Mouse (Mus musculus) neural tube, embryonic 14.5 days (tissue): Measurements from ENCODE around the gene Ss18l2. TPM values are rescaled to one million over a fixed set of nuclear protein-coding genes. Genes with fewer than 3 reads are reported as not detected.

Experiments used
- ATAC-seq: fragments of 200-750 bp; cut with Nextera tagmentation; 2 replicates; pipeline ENCODE4 v1.8.0; 2017; ENCODE audit warnings: low read depth, mild to moderate bottlenecking, moderate TSS enrichment, moderate library complexity
- H3K27ac ChIP-seq: fragments of 300-500 bp; sonication (generic); 2 replicates; pipeline ENCODE4 v1.5.1; 2014; ENCODE audit warnings: low read depth, mild to moderate bottlenecking, control low read depth, low read length, moderate library complexity, mixed read lengths
- H3K27me3 ChIP-seq: fragments of 300-500 bp; sonication (generic); 2 replicates; pipeline ENCODE4 v1.6.1; 2014; ENCODE audit warnings: low read length; ENCODE audit not compliant: control insufficient read depth, insufficient read depth
- H3K36me3 ChIP-seq: fragments of 300-500 bp; sonication (generic); 2 replicates; pipeline ENCODE4 v1.6.1; 2014; ENCODE audit warnings: low read length, mixed read lengths; ENCODE audit not compliant: control insufficient read depth, insufficient read depth
- H3K4me1 ChIP-seq: fragments of 300-500 bp; sonication (generic); 2 replicates; pipeline ENCODE4 v1.6.1; 2014; ENCODE audit warnings: low read length; ENCODE audit not compliant: control insufficient read depth, insufficient read depth
- H3K4me2 ChIP-seq: fragments of 300-500 bp; sonication (generic); 2 replicates; pipeline ENCODE4 v1.6.1; 2014; ENCODE audit warnings: mild to moderate bottlenecking, low read depth, low read length, control low read depth
- H3K4me3 ChIP-seq: fragments of 300-500 bp; sonication (generic); 2 replicates; pipeline ENCODE4 v1.5.1; 2014; ENCODE audit warnings: low read depth, low read length, control low read depth, mixed read lengths
- H3K9ac ChIP-seq: fragments of 300-500 bp; sonication (generic); replicated peaks from 2 replicates; pipeline ENCODE4 v1.6.1; 2014; ENCODE audit warnings: low read depth, mild to moderate bottlenecking, control low read depth, low read length, mixed read lengths
- H3K9me3 ChIP-seq: fragments of 300-500 bp; sonication (generic); 2 replicates; pipeline ENCODE4 v1.6.1; 2016; ENCODE audit warnings: low read length; ENCODE audit not compliant: control insufficient read depth
- WGBS: fragments of 180-500 bp; shearing (Covaris S2); extraction: QIAGEN DNeasy Blood & Tissue Kit; methylation state at CpG from one replicate; pipeline ENCODE4 v1.1.7; 2014; 5-methylcytosine and 5-hydroxymethylcytosine counted together
- polyA plus RNA-seq: library from polyadenylated mRNA; unstranded; fragments of >200 nt; fragmentation: Nextera tagmentation; extraction: Ambion mirVana; gene quantifications from 2 replicates; pipeline ENCODE4 v1.2.1, GENCODE M21; 2014

The Ss18l2 gene
- polyA plus RNA-seq, 1 experiment from 2014 or later: 208 TPM

GRCm38 (mm10) chr9:121690734-121691133 lies 19.4 kb upstream of the Ss18l2 start:
- H3K4me3 ChIP-seq: no peak overlapping the region
- H3K9me3 ChIP-seq: no peaks in the 10 kb centered on the region
- peaks cover 9% of the 10 kb centered on the region; the same call in 1 of the 2 replicates for H3K4me1 ChIP-seq
- H3K36me3 ChIP-seq: peaks cover 21% of the 10 kb centered on the region
- H3K27me3 ChIP-seq: no peaks in the 10 kb centered on the region
- 74% methylated on average over 7 of the region's 7 CpGs for WGBS
- 0 out of 2 replicates have a peak overlapping the region, but pooled peaks have one; percentile 23 for H3K4me2 ChIP-seq
- H3K27ac ChIP-seq: peak overlapping the region; percentile 72
- no peak overlapping the region for H3K9ac ChIP-seq
- peak; percentile 38; the same call in 1 of the 2 replicates for ATAC-seq

GRCm38 (mm10) chr9:121694736-121695135 lies 15.4 kb upstream of the Ss18l2 start:
- ATAC-seq: no peak
- Histone ChIP-seq H3K4me2 (no peak overlapping the region), H3K27me3 (no peaks in the 10 kb centered on the region), H3K4me1 (peaks cover 7% of the 10 kb centered on the region; the same call in 1 of the 2 replicates), H3K9me3 (no peaks in the 10 kb centered on the region), H3K27ac (no peak overlapping the region), H3K4me3 (no peak overlapping the region), H3K9ac (no peak overlapping the region), H3K36me3 (peaks cover 18% of the 10 kb centered on the region)
- WGBS: 83% methylated on average over 12 of the region's 12 CpGs

GRCm38 (mm10) chr9:121696626-121697025 lies 13.5 kb upstream of the Ss18l2 start:
- Histone ChIP-seq H3K9ac (no peak overlapping the region), H3K4me1 (no peaks in the 10 kb centered on the region), H3K9me3 (no peaks in the 10 kb centered on the region), H3K36me3 (peaks cover 18% of the 10 kb centered on the region), H3K27me3 (no peaks in the 10 kb centered on the region), H3K27ac (no peak overlapping the region), H3K4me2 (no peak overlapping the region), H3K4me3 (no peak overlapping the region)
- WGBS: 85% methylated on average over 9 of the region's 9 CpGs
- no peak for ATAC-seq

GRCm38 (mm10) chr9:121697150-121698049 lies 12.7 kb upstream of the Ss18l2 start:
- Histone ChIP-seq H3K9ac (no peak overlapping the region), H3K27ac (no peak overlapping the region), H3K36me3 (peaks cover 14% of the 10 kb centered on the region), H3K4me2 (no peak overlapping the region), H3K27me3 (no peaks in the 10 kb centered on the region), H3K9me3 (no peaks in the 10 kb centered on the region), H3K4me1 (no peaks in the 10 kb centered on the region; the same call in 1 of the 2 replicates), H3K4me3 (no peak overlapping the region)
- WGBS: 100% methylated on average over 1 of the region's 1 CpGs
- no peak for ATAC-seq

GRCm38 (mm10) chr9:121704261-121704645 lies 5.9 kb upstream of the Ss18l2 start:
- H3K4me2 ChIP-seq: peak overlapping the region; percentile 83
- no peaks in the 10 kb centered on the region for H3K9me3 ChIP-seq
- H3K36me3 ChIP-seq: no peaks in the 10 kb centered on the region; the same call in 1 of the 2 replicates
- peak overlapping the region; percentile 81 for H3K4me3 ChIP-seq
- H3K27me3 ChIP-seq: no peaks in the 10 kb centered on the region
- ATAC-seq: no peak
- no peak overlapping the region; the same call in 1 of the 2 replicates for H3K27ac ChIP-seq
- H3K4me1 ChIP-seq: peaks cover 11% of the 10 kb centered on the region
- WGBS: 37% methylated on average over 11 of the region's 11 CpGs
- peak overlapping the region; percentile 88 for H3K9ac ChIP-seq

GRCm38 (mm10) chr9:121704646-121705625 lies 5.2 kb upstream of the Ss18l2 start, which contains the start of gene Sec22c:
Gene Sec22c, minus strand, starts transcription at chr9:121705490.
- Histone ChIP-seq H3K4me1 (peaks cover 11% of the 10 kb centered on the region), H3K4me2 (peak within 1 kb of the TSS; percentile 83), H3K36me3 (no peaks in the 10 kb centered on the region; the same call in 1 of the 2 replicates), H3K27me3 (no peaks in the 10 kb centered on the region), H3K4me3 (peak within 1 kb of the TSS; percentile 81), H3K27ac (peak within 1 kb of the TSS; percentile 62), H3K9ac (peak within 1 kb of the TSS; percentile 88), H3K9me3 (no peaks in the 10 kb centered on the region)
- ATAC-seq: peak; percentile 96
- 2% methylated on average over 66 of the region's 69 CpGs for WGBS

- Histone ChIP-seq H3K27ac (no peak overlapping the region), H3K4me2 (no peak overlapping the region), H3K36me3 (no peaks in the 10 kb centered on the region; the same call in 1 of the 2 replicates), H3K4me3 (no peak overlapping the region; the same call in 1 of the 2 replicates), H3K9me3 (no peaks in the 10 kb centered on the region), H3K4me1 (peaks cover 15% of the 10 kb centered on the region), H3K27me3 (no peaks in the 10 kb centered on the region), H3K9ac (no peak overlapping the region)
- no peak for ATAC-seq
- 75% methylated on average over 6 of the region's 6 CpGs for WGBS
These were observed 4.0 kb upstream of the Ss18l2 start for GRCm38 (mm10) chr9:121706029-121706675.

GRCm38 (mm10) chr9:121707801-121708200 lies 2.3 kb upstream of the Ss18l2 start:
- Histone ChIP-seq H3K4me2 (no peak overlapping the region), H3K27me3 (no peaks in the 10 kb centered on the region), H3K27ac (no peak overlapping the region), H3K9me3 (no peaks in the 10 kb centered on the region), H3K9ac (no peak overlapping the region), H3K36me3 (0 out of 2 replicates have a peak, but pooled peaks cover 4% of the 10 kb centered on the region), H3K4me3 (no peak overlapping the region), H3K4me1 (peaks cover 23% of the 10 kb centered on the region)
- no peak for ATAC-seq
- 61% methylated on average over 6 of the region's 6 CpGs for WGBS
